Mouse (Mus musculus) MEL-GATA-1-ER (cell line): Measurements from ENCODE around the gene Alg14.

Experiments used
- DNase-seq: peaks from one replicate; pipeline ENCODE4 v3.0.0-alpha.2; 2012; ENCODE audit warnings: low read depth; ENCODE audit errors: extremely low read depth

Gene Alg14

GRCm38 (mm10) chr3:121336234-121336890 is 44.8 kb downstream of the Alg14 start:
- no peak for DNase-seq

GRCm38 (mm10) chr3:121338687-121339086 is 47.1 kb downstream of the Alg14 start:
- no peak for DNase-seq

GRCm38 (mm10) chr3:121340321-121340761 is 48.8 kb downstream of the Alg14 start:
- no peak for DNase-seq

GRCm38 (mm10) chr3:121343224-121343623 is 51.7 kb downstream of the Alg14 start:
- no peak for DNase-seq

GRCm38 (mm10) chr3:121344056-121344945 is 52.7 kb downstream of the Alg14 start:
- DNase-seq = no peak

GRCm38 (mm10) chr3:121344951-121345642 is 53.5 kb downstream of the Alg14 start:
- peak; percentile 92 for DNase-seq

GRCm38 (mm10) chr3:121345643-121346000 is 54.0 kb downstream of the Alg14 start:
- DNase-seq = no peak

- DNase-seq = no peak
These were observed 55.1 kb downstream of the Alg14 start for GRCm38 (mm10) chr3:121346507-121347267.

GRCm38 (mm10) chr3:121348792-121349191 is 57.2 kb downstream of the Alg14 start:
- DNase-seq = no peak

GRCm38 (mm10) chr3:121349334-121350169 is 58.0 kb downstream of the Alg14 start:
- no peak for DNase-seq

GRCm38 (mm10) chr3:121351257-121351656 is 59.7 kb downstream of the Alg14 start:
- DNase-seq = no peak

- no peak for DNase-seq
These were observed 62.7 kb downstream of the Alg14 start for GRCm38 (mm10) chr3:121354281-121354680.

GRCm38 (mm10) chr3:121354861-121355470 is 63.4 kb downstream of the Alg14 start:
- DNase-seq = no peak

- DNase-seq = no peak
These were observed 64.0 kb downstream of the Alg14 start for GRCm38 (mm10) chr3:121355569-121355968.

- DNase-seq = no peak
These were observed 64.5 kb downstream of the Alg14 start for GRCm38 (mm10) chr3:121356111-121356510.

GRCm38 (mm10) chr3:121357030-121357429 is 65.5 kb downstream of the Alg14 start:
- DNase-seq = no peak

GRCm38 (mm10) chr3:121358285-121358684 is 66.7 kb downstream of the Alg14 start:
- DNase-seq = no peak

- DNase-seq = no peak
These were observed 67.3 kb downstream of the Alg14 start for GRCm38 (mm10) chr3:121358850-121359249.

GRCm38 (mm10) chr3:121359272-121359671 is 67.7 kb downstream of the Alg14 start:
- no peak for DNase-seq

- no peak for DNase-seq
These were observed 70.4 kb downstream of the Alg14 start for GRCm38 (mm10) chr3:121362002-121362401.
